Mouse (Mus musculus) olfactory bulb, adult 2 months (tissue): Measurements from ENCODE around the gene Hadh. TPM values are rescaled to one million over a fixed set of nuclear protein-coding genes. Genes with fewer than 3 reads are reported as not detected.

Experiments
- H3K27ac ChIP-seq: fragments of 200-500 bp; 2 replicates; pipeline ENCODE4 v1.5.1; 2012; ENCODE audit warnings: low read depth, low read length; ENCODE audit not compliant: insufficient read depth
- H3K4me1 ChIP-seq: fragments of 200-500 bp; 2 replicates; pipeline ENCODE4 v1.6.1; 2012; ENCODE audit warnings: low read length; ENCODE audit not compliant: control insufficient read depth, insufficient read depth
- H3K4me3 ChIP-seq: fragments of 200-500 bp; 2 replicates; pipeline ENCODE4 v1.5.1; 2012; ENCODE audit warnings: mild to moderate bottlenecking, low read depth, low read length, moderate library complexity; ENCODE audit not compliant: insufficient read depth
- CTCF ChIP-seq: fragments of 200-500 bp; IDR thresholded peaks from 2 replicates; pipeline ENCODE4 v1.5.1; 2012; ENCODE audit warnings: low read depth, mild to moderate bottlenecking, low read length, moderate library complexity; ENCODE audit not compliant: insufficient read depth
- POLR2A ChIP-seq: fragments of 200-500 bp; IDR thresholded peaks from 2 replicates; pipeline ENCODE4 v1.6.1; 2012; ENCODE audit warnings: mild to moderate bottlenecking, low read depth, low read length, moderate library complexity; ENCODE audit not compliant: insufficient read depth
- WGBS: fragments of 180-500 bp; shearing (Covaris S2); methylation state at CpG from one replicate; pipeline ENCODE4 v1.1.7; 2018; 5-methylcytosine and 5-hydroxymethylcytosine counted together
- polyA plus RNA-seq: library from polyadenylated mRNA; stranded (reverse); fragments of >200 nt; gene quantifications from 2 replicates; pipeline ENCODE4 v1.2.4, GENCODE M21; 2012; ENCODE audit warnings: low replicate concordance; ENCODE audit not compliant: missing spikeins, insufficient read depth, insufficient read length

Gene Hadh
- polyA plus RNA-seq, 1 experiment: not detected

GRCm38 (mm10) chr3:131303320-131303714 is 31.4 kb upstream of the Hadh start:
- H3K4me1 ChIP-seq: peaks cover 9% of the 10 kb centered on the region
- WGBS: 10% methylated on average over 5 of the region's 5 CpGs
- TF ChIP-seq CTCF (no peak), POLR2A (no peak; the same call in 1 of the 2 replicates)
- H3K4me3 ChIP-seq: peak overlapping the region; percentile 91
- H3K27ac ChIP-seq: peak overlapping the region; percentile 22; the same call in 1 of the 2 replicates

DNA sequence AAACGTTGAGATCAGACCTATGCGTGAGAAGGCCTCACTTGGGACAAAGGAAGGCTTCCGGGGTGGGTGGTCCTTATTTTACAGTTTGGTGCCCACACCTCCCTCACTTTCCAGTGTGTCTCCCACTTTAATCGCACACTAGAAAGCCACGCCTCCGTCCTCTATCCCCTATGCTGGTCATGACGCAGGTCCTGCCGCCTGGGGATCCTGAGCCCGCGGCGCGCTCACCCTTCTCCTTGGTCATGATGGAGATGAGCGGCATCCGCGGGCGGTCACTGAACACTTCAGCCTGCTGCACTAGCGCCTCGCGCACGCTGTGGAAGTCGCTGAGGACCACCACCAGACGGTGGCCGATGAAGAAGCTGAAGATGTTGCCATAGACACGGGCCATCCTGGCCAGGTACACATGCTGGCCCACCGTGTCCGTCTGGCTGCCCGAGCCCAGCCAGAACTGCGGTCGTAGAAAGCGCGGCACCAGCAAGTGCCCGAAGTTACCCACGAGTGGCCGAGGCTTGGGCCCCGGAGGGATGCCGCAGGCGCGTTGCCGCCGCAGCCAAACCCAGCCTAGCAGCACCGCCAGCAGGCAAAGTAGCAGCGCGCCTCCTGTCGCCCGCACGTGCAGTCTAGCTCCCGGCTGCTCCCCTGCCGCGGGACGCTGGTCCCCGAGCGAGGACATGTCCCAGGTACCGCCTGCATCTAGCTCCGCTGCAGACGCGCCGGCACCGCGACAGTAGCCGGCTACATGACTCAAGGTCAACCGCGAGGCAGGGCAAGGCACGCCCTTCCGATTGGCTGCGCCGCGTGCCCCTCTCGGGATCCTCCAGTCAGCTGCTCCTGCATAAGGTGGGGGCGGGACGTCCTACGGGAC is 30.8 kb upstream of the Hadh start, which contains the start of gene Cyp2u1:
Gene Cyp2u1, minus strand, starts transcription at position 776 of the 868 bp plus-strand sequence.
- Histone ChIP-seq H3K4me3 (peak within 1 kb of the TSS; percentile 91), H3K27ac (peak within 1 kb of the TSS; percentile 72), H3K4me1 (peaks cover 9% of the 10 kb centered on the region)
- under 1% methylated on average over 71 of the region's 71 CpGs for WGBS
- peak; percentile 85 for TF ChIP-seq POLR2A
- TF ChIP-seq CTCF: no peak

- H3K27ac ChIP-seq: no peak overlapping the region
- WGBS: 7% methylated on average over 6 of the region's 6 CpGs
- no peak for TF ChIP-seq CTCF
- no peak for TF ChIP-seq POLR2A
Observed at GRCm38 (mm10) chr3:131299908-131300307, 28.0 kb upstream of the Hadh start.

GRCm38 (mm10) chr3:131299078-131299477 is 27.2 kb upstream of the Hadh start:
- TF ChIP-seq POLR2A (no peak), CTCF (no peak)
- peaks cover 9% of the 10 kb centered on the region for H3K4me1 ChIP-seq
- H3K27ac ChIP-seq: no peak overlapping the region
- 79% methylated on average over 9 of the region's 9 CpGs for WGBS
- H3K4me3 ChIP-seq: no peak overlapping the region

More at GRCm38 (mm10) chr3:131299908-131300307, 28.0 kb upstream of the Hadh start:
- Histone ChIP-seq H3K4me3 (no peak overlapping the region), H3K4me1 (peaks cover 9% of the 10 kb centered on the region)

DNA sequence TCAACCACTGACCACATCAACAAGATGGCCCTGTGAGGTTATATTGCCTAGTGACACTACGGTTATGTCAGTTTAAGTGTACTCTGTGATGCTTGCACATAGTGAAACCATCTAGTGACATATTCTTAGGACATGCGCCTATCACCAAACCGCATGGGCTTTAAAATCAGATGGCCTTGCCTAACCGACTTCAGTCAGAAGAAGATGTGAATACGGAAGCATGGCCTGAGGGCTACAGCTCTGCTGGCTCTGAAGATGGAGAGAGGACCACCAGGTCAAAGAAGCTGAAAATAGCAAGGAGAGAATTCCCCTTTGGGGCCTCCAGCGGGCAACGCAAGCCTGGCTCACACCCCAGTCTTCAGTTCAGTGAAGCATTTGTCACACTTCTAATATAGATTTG is 25.0 kb upstream of the Hadh start:
- WGBS: 91% methylated on average over 7 of the region's 7 CpGs
- peaks cover 9% of the 10 kb centered on the region for H3K4me1 ChIP-seq
- H3K27ac ChIP-seq: no peak overlapping the region
- TF ChIP-seq CTCF: no peak
- no peak for TF ChIP-seq POLR2A
- H3K4me3 ChIP-seq: no peak overlapping the region

DNA sequence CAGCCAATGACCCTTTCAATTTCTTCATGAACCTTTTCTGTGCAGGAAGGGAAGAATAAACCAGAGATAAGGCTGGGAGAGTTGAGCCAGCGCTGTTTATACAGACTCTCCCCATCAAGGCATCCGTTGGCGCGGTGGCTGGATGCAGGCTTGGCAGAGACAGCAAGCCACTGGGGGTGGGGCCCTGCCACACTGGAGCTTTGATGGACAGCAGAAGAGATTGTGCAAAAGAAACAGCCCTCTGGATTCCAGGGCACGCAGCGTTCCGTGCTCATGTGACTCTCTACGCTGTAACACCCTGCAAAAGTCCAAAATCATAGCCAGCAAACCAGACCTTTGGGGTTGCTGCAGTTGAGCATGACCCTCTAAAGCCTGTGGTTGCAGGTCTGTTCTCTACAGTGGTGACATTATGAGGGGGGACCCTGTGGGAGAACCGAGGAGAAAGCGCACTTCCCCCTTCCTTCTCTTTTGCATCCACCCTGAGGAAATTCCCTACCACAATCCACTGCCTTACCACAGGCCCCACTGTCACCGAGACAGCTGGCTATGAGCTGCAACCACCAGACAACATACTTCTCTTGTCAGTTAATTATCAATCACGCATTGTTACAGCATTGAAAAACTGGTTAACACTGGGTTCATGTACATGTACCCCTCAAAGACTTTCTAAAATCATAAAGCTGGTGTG is 23.8 kb upstream of the Hadh start:
- peaks cover 6% of the 10 kb centered on the region for H3K4me1 ChIP-seq
- H3K27ac ChIP-seq: no peak overlapping the region
- TF ChIP-seq CTCF (no peak), POLR2A (no peak)
- H3K4me3 ChIP-seq: no peak overlapping the region
- 81% methylated on average over 12 of the region's 12 CpGs for WGBS

GRCm38 (mm10) chr3:131294503-131294902 is 22.6 kb upstream of the Hadh start:
- Histone ChIP-seq H3K4me1 (peaks cover 4% of the 10 kb centered on the region; the same call in 1 of the 2 replicates), H3K4me3 (no peak overlapping the region), H3K27ac (no peak overlapping the region)
- no peak for TF ChIP-seq CTCF
- no peak for TF ChIP-seq POLR2A
- WGBS: 58% methylated on average over 3 of the region's 3 CpGs

- TF ChIP-seq CTCF: no peak
- TF ChIP-seq POLR2A: no peak
- H3K4me1 ChIP-seq: no peaks in the 10 kb centered on the region
- WGBS: 60% methylated on average over 3 of the region's 3 CpGs
- H3K27ac ChIP-seq: no peak overlapping the region
- no peak overlapping the region for H3K4me3 ChIP-seq
Observed at GRCm38 (mm10) chr3:131292959-131293358, 21.1 kb upstream of the Hadh start.

- Histone ChIP-seq H3K4me1 (no peaks in the 10 kb centered on the region), H3K4me3 (no peak overlapping the region), H3K27ac (no peak overlapping the region)
- WGBS: 86% methylated on average over 2 of the region's 2 CpGs
- TF ChIP-seq CTCF (no peak), POLR2A (no peak)
Observed at GRCm38 (mm10) chr3:131292349-131292748, 20.4 kb upstream of the Hadh start.
